Mouse (Mus musculus) large intestine, adult 2 months (tissue): ENCODE data around the gene Rabac1. TPM values are rescaled to one million over a fixed set of nuclear protein-coding genes. Genes with fewer than 3 reads are reported as not detected.

Experiments used
- DNase-seq: peaks from one replicate; pipeline ENCODE4 v3.0.0-alpha.2; 2012; ENCODE audit warnings: low read depth, low spot score
- WGBS: fragments of 180-500 bp; shearing (Covaris S2); methylation state at CpG from one replicate; pipeline ENCODE4 v1.1.7; 2018; 5-methylcytosine and 5-hydroxymethylcytosine counted together
- polyA plus RNA-seq: library from polyadenylated mRNA; depleted of rRNA; stranded (reverse); fragments of >200 nt; gene quantifications from 2 replicates; pipeline ENCODE4 v1.2.3, GENCODE M21; 2012; rRNA removed

The Rabac1 gene
- polyA plus RNA-seq, 1 experiment: 214 TPM

DNA sequence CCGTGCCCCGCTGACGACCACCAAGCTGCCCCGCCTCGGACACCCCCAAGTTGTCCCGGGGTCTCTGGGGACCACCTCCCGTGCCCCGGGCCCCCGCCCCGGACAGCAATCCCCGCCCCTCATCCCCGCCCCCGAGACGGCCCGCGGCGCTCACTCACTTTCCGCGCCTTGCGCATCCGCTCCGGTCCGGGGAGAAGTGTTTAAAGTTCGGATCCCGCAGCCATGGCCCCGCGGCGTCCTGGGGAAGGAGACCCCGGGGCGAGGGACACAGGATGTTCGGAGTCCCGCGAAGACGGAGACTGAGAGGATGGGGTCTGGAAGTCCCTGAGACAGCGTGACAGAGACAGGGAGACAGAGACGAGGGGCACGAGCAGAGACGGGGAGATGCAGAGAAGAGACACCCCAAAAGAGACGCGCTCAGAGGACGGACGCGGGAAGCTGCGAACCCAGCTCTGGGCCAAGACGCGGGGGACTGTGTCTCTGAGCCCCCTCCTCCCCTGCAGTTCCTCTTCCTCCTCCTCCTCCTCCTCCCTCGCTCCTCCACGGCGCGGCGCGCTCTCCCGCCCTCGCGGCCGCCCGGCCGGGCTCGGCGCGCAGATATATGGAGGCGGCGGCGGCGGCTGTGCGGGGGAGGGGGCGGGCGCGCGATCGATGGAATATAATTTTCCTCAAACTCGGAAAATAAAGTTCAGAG lies 28.1 kb downstream of the Rabac1 start, which contains the start of gene Gm4881:
TSS of gene Gm4881 (minus strand) at position 238 of the 694 bp plus-strand sequence.
- WGBS: 2% methylated on average over 72 of the region's 72 CpGs
- DNase-seq: no peak

DNA sequence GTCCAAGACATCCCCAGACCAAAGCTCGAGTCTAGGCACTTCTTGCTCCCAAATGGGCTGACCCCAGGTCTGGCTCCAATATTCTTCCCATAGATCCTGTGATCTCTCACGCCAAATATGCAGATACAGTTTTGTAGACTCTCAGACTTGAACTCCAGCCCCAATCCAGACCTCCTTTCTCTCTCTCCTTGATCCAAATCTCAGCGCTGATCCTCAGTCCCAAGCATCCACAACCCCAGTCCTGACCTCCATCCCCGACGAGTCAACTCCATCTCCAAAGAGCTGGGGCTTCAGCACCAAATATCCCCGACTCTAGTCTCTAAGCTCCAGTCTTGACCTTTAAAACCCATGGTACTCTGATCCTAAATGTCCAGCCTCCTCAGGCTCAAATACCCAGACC lies 28.9 kb downstream of the Rabac1 start:
- WGBS: 9% methylated on average over 6 of the region's 6 CpGs

DNA sequence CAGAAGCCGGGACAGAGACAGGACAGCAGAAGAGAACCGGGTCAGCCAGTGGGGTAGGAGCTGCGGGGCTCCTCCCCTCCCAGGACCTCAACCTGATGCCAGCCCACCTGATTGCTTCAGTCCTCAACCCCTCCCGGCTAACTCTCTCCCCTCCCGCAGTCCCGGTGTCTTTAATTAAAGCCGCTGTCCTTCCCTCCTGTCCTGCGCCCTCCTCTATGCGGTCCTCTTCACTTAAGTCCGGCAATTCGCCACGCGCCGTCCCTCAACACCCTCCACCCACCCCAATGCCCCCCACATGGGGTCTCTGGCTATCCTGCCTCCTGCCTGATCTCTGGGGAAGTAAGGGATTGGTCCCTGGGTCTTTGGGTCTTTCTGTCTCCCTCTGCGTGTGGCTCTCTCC lies 40.9 kb downstream of the Rabac1 start:
- no peak for DNase-seq
- 4% methylated on average over 15 of the region's 15 CpGs for WGBS

More for the DNA sequence above, 28.9 kb downstream of the Rabac1 start:
- DNase-seq: no peak

DNA sequence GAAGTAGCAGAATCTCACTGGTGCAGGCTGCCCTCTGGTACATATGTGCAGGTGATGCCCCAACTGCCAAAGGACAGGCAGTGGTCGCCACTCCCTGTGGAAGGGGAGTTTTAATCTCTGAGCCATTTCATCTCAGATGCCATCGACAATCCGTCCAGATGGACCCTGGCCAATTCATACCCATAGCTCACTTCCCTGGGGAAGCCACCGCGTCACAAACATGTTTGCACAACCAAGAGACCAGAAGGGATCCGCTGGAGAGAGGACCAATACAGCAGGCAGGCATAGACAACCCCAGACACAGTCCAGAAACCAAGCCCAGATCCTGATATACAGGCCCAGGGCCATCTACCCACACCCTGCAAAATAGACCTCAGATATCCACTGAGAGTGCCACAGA lies 42.1 kb downstream of the Rabac1 start:
- 31% methylated on average over 6 of the region's 6 CpGs for WGBS
- DNase-seq: no peak

Other genes starting within 250 kb of the Rabac1 start
- gene Gm4763, start 245.8 kb downstream of the Rabac1 start, polyA plus RNA-seq: not detected in 2 replicates
- 20.1 and 21.8 TPM in 2 replicates for gene Cd177, start 212.4 kb downstream of the Rabac1 start, polyA plus RNA-seq
- gene Ceacam10, start 195.5 kb downstream of the Rabac1 start, polyA plus RNA-seq: 23.2 and 28.2 TPM in 2 replicates
- gene Gm9844, start 110.5 kb downstream of the Rabac1 start, polyA plus RNA-seq: 4.1 and 5.9 TPM in 2 replicates
- not detected in 2 replicates for gene Lypd4, start 102.8 kb downstream of the Rabac1 start, polyA plus RNA-seq
- not detected in 2 replicates for gene Dmrtc2, start 102.7 kb downstream of the Rabac1 start, polyA plus RNA-seq
- gene Rps19, start 88.4 kb downstream of the Rabac1 start, polyA plus RNA-seq: 648 and 720 TPM in 2 replicates
- gene Cd79a, start 75.4 kb downstream of the Rabac1 start, polyA plus RNA-seq: 60.4 and 84.9 TPM in 2 replicates
- gene Arhgef1, start 69.8 kb downstream of the Rabac1 start, polyA plus RNA-seq: 114 and 145 TPM in 2 replicates
- not detected in 2 replicates for gene Gm4881, start 28.3 kb downstream of the Rabac1 start, polyA plus RNA-seq
- 1.8 and 3.3 TPM in 2 replicates for gene Atp1a3, start 33.2 kb upstream of the Rabac1 start, polyA plus RNA-seq
- 6.4 and 8.7 TPM in 2 replicates for gene Grik5, start 99.6 kb upstream of the Rabac1 start, polyA plus RNA-seq
- gene Zfp574, start 99.8 kb upstream of the Rabac1 start, polyA plus RNA-seq: 16.8 and 20.6 TPM in 2 replicates
- 2.6 and 3.9 TPM in 2 replicates for gene Pou2f2, start 207.0 kb upstream of the Rabac1 start, polyA plus RNA-seq
- 52.6 and 66.0 TPM in 2 replicates for gene Dedd2, start 247.9 kb upstream of the Rabac1 start, polyA plus RNA-seq
- 4.2 and 7.1 TPM in 2 replicates for gene Zfp526, start 248.7 kb upstream of the Rabac1 start, polyA plus RNA-seq